Mouse (Mus musculus) splenic B cell, adult 2 months (primary cell): Measurements from ENCODE around the gene Thop1.

Source experiments
- DNase-seq: peaks from one replicate; pipeline ENCODE4 v3.0.0-alpha.2; 2011; ENCODE audit warnings: low read depth, low spot score
- H3K27me3 ChIP-seq: 2 replicates; pipeline ENCODE4 v1.6.1; 2012; ENCODE audit warnings: mild to moderate bottlenecking, low read length, moderate library complexity, mixed read lengths; ENCODE audit not compliant: control insufficient read depth, poor library complexity, insufficient read depth, severe bottlenecking
- H3K36me3 ChIP-seq: 2 replicates; pipeline ENCODE4 v1.6.1; 2012; ENCODE audit warnings: mild to moderate bottlenecking, low read length, moderate library complexity, mixed read lengths; ENCODE audit not compliant: control insufficient read depth, poor library complexity, insufficient read depth, severe bottlenecking

Gene Thop1

GRCm38 (mm10) chr10:81119625-81120024 lies 49.8 kb downstream of the Thop1 start:
- no peak for DNase-seq
- Histone ChIP-seq H3K27me3 (no peaks in the 10 kb centered on the region), H3K36me3 (peaks cover 9% of the 10 kb centered on the region)

- Histone ChIP-seq H3K36me3 (peaks cover 9% of the 10 kb centered on the region), H3K27me3 (no peaks in the 10 kb centered on the region)
- no peak for DNase-seq
Observed at GRCm38 (mm10) chr10:81120650-81121049, 50.8 kb downstream of the Thop1 start.

- Histone ChIP-seq H3K36me3 (peaks cover 5% of the 10 kb centered on the region), H3K27me3 (no peaks in the 10 kb centered on the region)
- DNase-seq, result no peak
Observed at GRCm38 (mm10) chr10:81122889-81123288, 53.1 kb downstream of the Thop1 start.

- Histone ChIP-seq H3K36me3 (peaks cover 3% of the 10 kb centered on the region), H3K27me3 (no peaks in the 10 kb centered on the region)
- no peak for DNase-seq
Observed at GRCm38 (mm10) chr10:81123500-81123899, 53.7 kb downstream of the Thop1 start.
